Mouse (Mus musculus) kidney, adult 2 months (tissue): Measurements from ENCODE around the gene Gm45521.

ENCODE experiments used
- CTCF ChIP-seq: fragments of 200-500 bp; conservative IDR thresholded peaks from 2 replicates; pipeline ENCODE4 v1.5.1; 2011; ENCODE audit warnings: low read depth, mild to moderate bottlenecking, control low read depth, low read length, moderate library complexity, mixed read lengths; ENCODE audit not compliant: insufficient read depth, insufficient read length
- POLR2A ChIP-seq: fragments of 200-500 bp; IDR thresholded peaks from one replicate; pipeline ENCODE4 v1.6.1; 2011; ENCODE audit warnings: low read depth, low read length, control low read depth

- no peak for TF ChIP-seq POLR2A
- TF ChIP-seq CTCF, result no peak
Observed at GRCm38 (mm10) chr14:7919921-7920320, 37.2 kb upstream of the Gm45521 start.
